In genomic region chr11:108935128-108935868, GRCm38 (mm10) we compare ENCODE assay signal across 9 mouse cellular contexts. TPM values are rescaled to one million over a fixed set of nuclear protein-coding genes. Genes with fewer than 3 reads are reported as not detected.
DNase-seq lines count a peak whose midpoint lies in the region; ATAC-seq lines count a peak whose summit lies in the region.
"Had no signal": no experiment of that assay in that cellular context is flagged by ENCODE, and none has a peak within 500 bp of the region (broad histone marks: within the 10 kb centered on the region; RNA-seq: fewer than 3 reads in every experiment).

No protein-coding gene starts in this region.

- DNase-seq in lung, postnatal 4 days = peak; percentile 32 to 72
- DNase-seq in lung, postnatal 25 days (ENCODE audit: low spot score) = no peak
- DNase-seq in forebrain, embryonic 11.5 days (ENCODE audit: low spot score) = peak; percentile 92
- no peak for DNase-seq in limb, embryonic 10.5 days (ENCODE audit: low spot score)
- no peak for DNase-seq in cerebellum, postnatal 4 days (ENCODE audit: low spot score in 2 of 2)
- no peak for DNase-seq in gastrocnemius, postnatal 10 days
- DNase-seq: layer of hippocampus, adult 9-11 months had no signal

- H3K4me1 ChIP-seq in forebrain, embryonic 11.5 days (replicated peaks; ENCODE audit: control insufficient read depth, insufficient read depth, low read length) = peaks cover 44% of the 10 kb centered on the region
- H3K4me1 ChIP-seq in limb, embryonic 10.5 days = peaks cover 77% of the 10 kb centered on the region
- peaks cover 77% of the 10 kb centered on the region for H3K4me1 ChIP-seq in neural tube, embryonic 15.5 days

- H3K36me3 ChIP-seq in forebrain, embryonic 11.5 days (ENCODE audit: control insufficient read depth, insufficient read depth, low read length) = peaks cover 29% of the 10 kb centered on the region
- peaks cover 96% of the 10 kb centered on the region for H3K36me3 ChIP-seq in limb, embryonic 10.5 days
- peaks cover 18% of the 10 kb centered on the region for H3K36me3 ChIP-seq in neural tube, embryonic 15.5 days

- no peak overlapping the region for H3K4me3 ChIP-seq in forebrain, embryonic 11.5 days (ENCODE audit: low read depth, low read length)
- 0 out of 2 replicates have a peak overlapping the region, but pooled peaks have one; percentile 13 for H3K4me3 ChIP-seq in limb, embryonic 10.5 days
- no peak overlapping the region for H3K4me3 ChIP-seq in neural tube, embryonic 15.5 days (replicated peaks)

- WGBS in forebrain, embryonic 11.5 days = 15% methylated on average over 18 of the region's 18 CpGs
- WGBS in limb, embryonic 10.5 days = 46% methylated on average over 17 of the region's 18 CpGs
- WGBS in neural tube, embryonic 15.5 days = 15% methylated on average over 18 of the region's 18 CpGs

- peak; percentile 91 for ATAC-seq in forebrain, embryonic 11.5 days (replicated peaks; ENCODE audit: low FRiP score)
- peak; percentile 85 for ATAC-seq in neural tube, embryonic 15.5 days (ENCODE audit: low FRiP score)
- no peak for ATAC-seq in granulocyte monocyte progenitor cell, adult 5-6 weeks (replicated peaks; ENCODE audit: poor library complexity, severe bottlenecking)

- peak overlapping the region; percentile 23; the same call in 1 of the 2 replicates for H3K9ac ChIP-seq in forebrain, embryonic 11.5 days (ENCODE audit: low read length)
- H3K9ac ChIP-seq in neural tube, embryonic 15.5 days (replicated peaks) = no peak overlapping the region

- peak overlapping the region; percentile 81 for H3K27ac ChIP-seq in forebrain, embryonic 11.5 days (ENCODE audit: low read depth, low read length)
- H3K27ac ChIP-seq in limb, embryonic 10.5 days = peak overlapping the region; percentile 82
- peak overlapping the region; percentile 57 for H3K27ac ChIP-seq in neural tube, embryonic 15.5 days (replicated peaks)

- peak overlapping the region; percentile 36 for H3K4me2 ChIP-seq in forebrain, embryonic 11.5 days (ENCODE audit: low read depth, low read length, severe bottlenecking)
- peak overlapping the region; percentile 15 for H3K4me2 ChIP-seq in neural tube, embryonic 15.5 days

- no peaks in the 10 kb centered on the region for H3K27me3 ChIP-seq in forebrain, embryonic 11.5 days (ENCODE audit: control insufficient read depth, insufficient read depth, low read length)
- H3K27me3 ChIP-seq in limb, embryonic 10.5 days (ENCODE audit: low read depth, poor library complexity, severe bottlenecking) = no peaks in the 10 kb centered on the region
- no peaks in the 10 kb centered on the region for H3K27me3 ChIP-seq in neural tube, embryonic 15.5 days (replicated peaks)

- no peaks in the 10 kb centered on the region; the same call in 1 of the 2 replicates for H3K9me3 ChIP-seq in forebrain, embryonic 11.5 days (ENCODE audit: control insufficient read depth, low read length)
- H3K9me3 ChIP-seq in limb, embryonic 10.5 days (replicated peaks) = no peaks in the 10 kb centered on the region
- no peaks in the 10 kb centered on the region for H3K9me3 ChIP-seq in neural tube, embryonic 15.5 days (replicated peaks)

RNA-seq across cellular contexts. Expression of gene Axin2, which starts 15.1 kb away (rescaled TPM):
- 20.9 and 23.9 TPM in 2 replicates for polyA plus RNA-seq in forebrain, embryonic 11.5 days (2014; fragmentation: Nextera tagmentation; extraction: Ambion mirVana)
- polyA plus RNA-seq in limb, embryonic 10.5 days (2016; fragmentation: Nextera tagmentation; extraction: Ambion mirVana) = 13.1 and 13.4 TPM in 2 replicates
- 6.1 and 6.3 TPM in 2 replicates for polyA plus RNA-seq in neural tube, embryonic 15.5 days (2015; fragmentation: Nextera tagmentation; extraction: Ambion mirVana)
- 1.1 and 1.7 TPM in 2 replicates for total RNA-seq in granulocyte monocyte progenitor cell, adult 5-6 weeks (2014; fragmentation: Nextera tagmentation)
- 0.34 and 0.67 TPM in 2 replicates for total RNA-seq in granulocyte monocyte progenitor cell, adult 5-6 weeks (2017)
- total RNA-seq in gastrocnemius, postnatal 10 days (2021) = 10 to 100 TPM; 10.8 to 18.6 TPM

Comparison
In these comparisons a context has a peak if more than half of its experiments do, and no peak if none do; other contexts are left out.
1. DNase-seq: peak in lung, postnatal 4 days (2 of 2) and forebrain, embryonic 11.5 days (single experiment); none in lung, postnatal 25 days (single experiment), limb, embryonic 10.5 days (single experiment), cerebellum, postnatal 4 days (0 of 2) and gastrocnemius, postnatal 10 days (single experiment).
2. Peak in every context shown above with its lines, with median percentiles within 50 percentile points of each other: H3K27ac ChIP-seq.